Mouse (Mus musculus) liver, embryonic 14.5 days (tissue): ENCODE measurements around the gene Eppin. TPM values are rescaled to one million over a fixed set of nuclear protein-coding genes. Genes with fewer than 3 reads are reported as not detected.

ENCODE experiments used
- ATAC-seq: fragments of 200-750 bp; cut with Nextera tagmentation; 2 replicates; pipeline ENCODE4 v1.8.0; 2017; ENCODE audit warnings: moderate number of reproducible peaks, mild to moderate bottlenecking, moderate library complexity; ENCODE audit not compliant: insufficient read depth
- DNase-seq, 3 experiments: peaks; one replicate each; pipeline ENCODE4 v3.0.0-alpha.2; 2012 to 2013; ENCODE audit warnings: low read depth in 3 of 3, low spot score in 3 of 3
- H3K27ac ChIP-seq: fragments of 300-500 bp; sonication (generic); 2 replicates; pipeline ENCODE4 v1.5.1; 2014; ENCODE audit warnings: moderate library complexity, mild to moderate bottlenecking, control low read depth, inconsistent platforms
- H3K27me3 ChIP-seq: fragments of 300-500 bp; sonication (generic); 2 replicates; pipeline ENCODE4 v1.6.1; 2014; ENCODE audit warnings: mild to moderate bottlenecking, low read length, moderate library complexity; ENCODE audit not compliant: control insufficient read depth, insufficient read depth
- H3K36me3 ChIP-seq: fragments of 300-500 bp; sonication (generic); replicated peaks from 2 replicates; pipeline ENCODE4 v1.6.1; 2014; ENCODE audit warnings: low read depth; ENCODE audit not compliant: control insufficient read depth, insufficient read depth
- H3K4me1 ChIP-seq, 2 experiments: fragments of 200-500 bp in 1 of 2; fragments of 300-500 bp in 1 of 2; sonication (generic) in 1 of 2; replicated peaks; 2 replicates each; pipeline ENCODE4 v1.6.1; 2012 to 2014; ENCODE audit warnings: antibody characterized with exemption in 1 of 2, inconsistent platforms in 1 of 2, low read length in 1 of 2; ENCODE audit not compliant: control insufficient read depth in 2 of 2, insufficient read depth in 2 of 2
- H3K4me2 ChIP-seq: fragments of 300-500 bp; sonication (generic); 2 replicates; pipeline ENCODE4 v1.6.1; 2014; ENCODE audit warnings: low read depth, mild to moderate bottlenecking, control low read depth, moderate library complexity
- H3K4me3 ChIP-seq, 2 experiments: fragments of 200-500 bp in 1 of 2; fragments of 300-500 bp in 1 of 2; sonication (generic) in 1 of 2; 2 replicates each; pipeline ENCODE4 v1.5.1; 2012 to 2014; ENCODE audit warnings: low read depth in 2 of 2, low read length in 2 of 2, mild to moderate bottlenecking in 2 of 2, control low read depth in 1 of 2, inconsistent platforms in 1 of 2, moderate library complexity in 1 of 2; ENCODE audit not compliant: insufficient read depth in 1 of 2
- H3K9ac ChIP-seq: fragments of 300-500 bp; sonication (generic); replicated peaks from 2 replicates; pipeline ENCODE4 v1.6.1; 2014; ENCODE audit warnings: mild to moderate bottlenecking, control low read depth, moderate library complexity
- H3K9me3 ChIP-seq: fragments of 300-500 bp; sonication (generic); 2 replicates; pipeline ENCODE4 v1.6.1; 2016; ENCODE audit warnings: low read length, mixed read lengths; ENCODE audit not compliant: control insufficient read depth
- CTCF ChIP-seq: IDR thresholded peaks from 2 replicates; pipeline ENCODE4 v1.5.1; 2016; ENCODE audit warnings: antibody characterized with exemption, low read depth, control low read depth
- EP300 ChIP-seq: IDR thresholded peaks from 2 replicates; pipeline ENCODE4 v1.6.1; 2016; ENCODE audit warnings: antibody characterized with exemption, low read depth
- WGBS: fragments of 180-500 bp; shearing (Covaris S2); extraction: QIAGEN DNeasy Blood & Tissue Kit; methylation state at CpG from one replicate; pipeline ENCODE4 v1.1.7; 2014; ENCODE audit not compliant: insufficient replicate concordance; 5-methylcytosine and 5-hydroxymethylcytosine counted together
- polyA plus RNA-seq, 2 experiments: library from polyadenylated mRNA; depleted of rRNA in 1 of 2; stranded (reverse) in 1 of 2; unstranded in 1 of 2; fragments of >200 nt; fragmentation: Nextera tagmentation in 1 of 2; extraction: Ambion mirVana in 1 of 2; gene quantifications; 2 replicates each; pipeline versions ENCODE4 v1.2.1 to v1.2.3; 2012 to 2014

Gene Eppin
- polyA plus RNA-seq, 2 experiments = not detected

DNA sequence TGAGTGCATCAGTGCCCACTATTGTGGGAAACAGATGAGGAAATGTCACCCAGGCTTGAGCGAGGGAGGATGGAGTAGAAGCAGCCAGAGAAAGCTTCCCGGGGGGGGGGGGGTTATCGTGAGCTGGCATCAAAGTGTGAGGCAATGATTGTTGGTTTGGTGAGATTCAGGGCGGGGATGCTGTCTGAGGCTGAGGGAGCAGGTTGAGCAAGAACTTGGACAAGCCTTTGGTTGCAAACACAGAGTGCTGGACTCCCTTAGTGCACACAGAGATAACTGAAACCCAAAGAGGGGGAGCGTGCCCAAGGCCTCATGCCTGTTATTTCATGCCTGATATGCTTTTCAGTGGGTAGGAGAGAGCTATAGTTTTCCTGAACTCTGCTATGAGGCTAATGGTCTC, 25.9 kb downstream of the Eppin start:
- Histone ChIP-seq H3K4me3 (no peak overlapping the region), H3K4me2 (no peak overlapping the region), H3K27ac (no peak overlapping the region), H3K4me1 (no peaks in the 10 kb centered on the region), H3K27me3 (peaks cover 20% of the 10 kb centered on the region), H3K9me3 (no peaks in the 10 kb centered on the region), H3K9ac (no peak overlapping the region), H3K36me3 (no peaks in the 10 kb centered on the region)
- TF ChIP-seq CTCF (no peak), EP300 (no peak)
- 55% methylated on average over 5 of the region's 5 CpGs for WGBS
- DNase-seq (no peak), ATAC-seq (no peak)

DNA sequence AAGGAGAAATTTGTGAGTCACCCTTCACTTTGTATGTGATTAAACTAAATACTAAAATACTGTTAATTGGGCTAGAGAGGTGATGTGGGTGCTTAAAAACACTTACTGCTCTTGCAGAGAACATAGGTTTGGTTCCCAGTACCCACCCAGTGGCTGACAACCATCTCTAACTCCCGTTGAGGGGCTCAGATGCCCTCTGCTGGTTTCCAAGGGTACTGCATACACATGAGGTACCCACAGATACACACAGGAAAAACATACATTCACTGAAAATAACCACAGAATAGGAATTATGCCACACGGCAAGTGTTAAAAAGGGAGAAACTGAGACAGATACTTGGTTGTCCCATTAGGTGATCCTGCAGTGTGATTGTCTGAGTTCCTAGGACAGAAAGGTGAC, 26.4 kb downstream of the Eppin start:
- Histone ChIP-seq H3K4me3 (no peak overlapping the region), H3K4me1 (no peaks in the 10 kb centered on the region), H3K36me3 (no peaks in the 10 kb centered on the region), H3K9ac (no peak overlapping the region), H3K27ac (no peak overlapping the region), H3K9me3 (no peaks in the 10 kb centered on the region), H3K27me3 (peaks cover 20% of the 10 kb centered on the region), H3K4me2 (no peak overlapping the region)
- ATAC-seq (no peak), DNase-seq (no peak)
- TF ChIP-seq CTCF (peak; percentile 60), EP300 (no peak)
- WGBS = 53% methylated on average over 2 of the region's 2 CpGs

DNA sequence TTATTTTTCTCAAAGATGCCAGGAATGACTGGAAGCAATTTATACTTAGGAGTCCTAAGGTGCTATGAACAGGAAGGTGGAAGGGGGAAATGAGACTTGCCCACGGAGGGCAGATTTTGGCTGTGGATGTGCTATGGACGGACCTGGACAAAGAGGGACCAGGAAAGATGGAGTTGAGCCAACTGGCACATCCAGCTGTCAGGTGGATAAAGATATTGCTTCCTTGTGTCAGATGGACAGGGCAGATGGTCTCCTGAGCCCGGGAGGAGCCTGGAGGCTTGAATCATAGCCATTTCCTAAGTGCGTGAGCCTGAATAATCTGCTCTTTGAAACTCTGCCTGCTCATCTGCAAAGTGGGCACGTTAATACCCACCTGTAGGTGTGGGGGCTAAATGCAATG, 29.0 kb downstream of the Eppin start:
- TF ChIP-seq EP300 = no peak
- no peak for TF ChIP-seq CTCF
- 47% methylated on average over 5 of the region's 5 CpGs for WGBS
- no peak overlapping the region for H3K9ac ChIP-seq
- no peak overlapping the region for H3K4me3 ChIP-seq
- DNase-seq = no peak
- no peaks in the 10 kb centered on the region for H3K9me3 ChIP-seq
- H3K27ac ChIP-seq = no peak overlapping the region
- H3K36me3 ChIP-seq = no peaks in the 10 kb centered on the region
- H3K4me2 ChIP-seq = no peak overlapping the region
- H3K4me1 ChIP-seq = no peaks in the 10 kb centered on the region
- ATAC-seq = no peak
- H3K27me3 ChIP-seq = peaks cover 20% of the 10 kb centered on the region

DNA sequence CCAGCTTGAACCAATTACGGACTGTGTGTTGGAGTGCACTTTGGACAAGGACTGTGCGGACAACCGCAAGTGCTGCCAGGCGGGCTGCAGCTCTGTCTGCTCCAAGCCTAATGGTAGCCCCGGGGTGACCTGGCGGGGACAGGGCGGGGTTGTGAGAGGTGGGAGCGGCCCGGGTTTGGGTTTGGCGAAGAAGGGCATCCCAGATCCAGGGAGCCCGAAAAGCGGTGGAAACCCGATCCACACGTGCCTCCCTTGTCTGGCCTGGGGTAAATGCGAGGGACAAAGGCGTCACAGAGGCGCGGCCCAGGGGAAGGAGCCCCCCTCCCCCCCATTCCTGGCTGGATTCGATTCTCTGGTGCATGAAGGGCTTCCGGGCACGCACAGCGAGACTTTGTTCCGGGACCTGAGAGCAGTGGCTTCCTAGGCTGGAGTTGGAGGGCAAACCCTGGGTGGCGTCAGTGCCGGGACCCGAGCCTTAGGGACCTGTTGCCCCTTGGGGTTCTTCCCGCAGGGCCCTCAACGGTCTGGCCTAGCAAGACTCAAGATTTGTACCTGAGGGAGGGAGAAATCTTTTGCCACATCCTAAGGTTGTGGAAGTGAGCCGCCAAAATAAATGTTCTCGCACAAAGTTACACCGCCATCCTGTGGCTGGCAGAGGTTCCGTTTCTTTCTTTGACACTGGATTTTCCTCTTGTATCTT, 29.9 kb downstream of the Eppin start:
- Histone ChIP-seq H3K27ac (no peak overlapping the region), H3K27me3 (peaks cover 20% of the 10 kb centered on the region), H3K4me1 (peaks cover 0 to 5% of the 10 kb centered on the region in 2 experiments; a peak in 1 of 4 replicates), H3K4me2 (peak overlapping the region; percentile 55), H3K36me3 (no peaks in the 10 kb centered on the region), H3K9me3 (no peaks in the 10 kb centered on the region), H3K4me3 (peak overlapping the region; percentile 25 to 31; a peak in 3 of 4 replicates), H3K9ac (no peak overlapping the region)
- TF ChIP-seq EP300 = no peak
- peak; percentile 32; the same call in 1 of the 2 replicates for TF ChIP-seq CTCF
- ATAC-seq (no peak), DNase-seq (no peak)
- WGBS = under 1% methylated on average over 32 of the region's 32 CpGs

DNA sequence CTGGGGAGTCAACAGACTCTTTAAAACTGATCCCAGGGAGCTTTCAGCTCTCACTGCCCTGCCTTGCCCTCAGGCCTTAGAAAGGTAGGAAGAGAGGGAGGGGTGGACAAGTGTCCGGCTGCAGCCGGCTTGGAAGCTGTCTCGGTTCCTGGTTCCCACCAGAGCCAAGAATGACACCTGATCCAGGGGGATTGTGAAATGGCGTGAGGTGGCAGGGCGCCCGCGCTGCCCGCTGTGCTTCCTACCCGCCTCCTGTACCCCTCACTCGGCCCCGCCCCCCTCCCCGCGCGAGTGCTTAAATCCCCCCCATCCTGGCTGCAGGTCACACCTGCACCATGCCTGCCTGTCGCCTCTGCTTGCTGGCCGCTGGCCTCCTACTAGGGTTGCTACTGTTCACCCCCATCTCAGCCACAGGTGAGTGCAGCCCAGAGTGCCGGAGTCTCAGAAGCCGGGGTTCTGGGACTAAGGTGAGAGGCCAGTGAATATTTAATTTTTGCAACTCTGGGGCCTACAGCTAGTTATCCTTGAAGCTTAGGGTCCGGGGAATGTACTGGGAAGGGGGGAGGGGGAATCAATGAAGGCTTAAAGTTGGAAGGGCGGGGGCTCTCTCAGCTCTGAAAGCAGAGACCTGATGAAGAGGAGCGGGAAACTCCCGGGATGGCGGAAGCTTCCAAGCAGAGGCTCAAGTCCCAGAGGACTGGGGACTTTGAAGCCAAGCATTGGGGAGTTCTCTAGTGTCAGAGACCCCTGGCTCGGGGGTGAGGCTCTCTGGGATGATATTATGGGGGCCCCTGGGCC, 30.8 kb downstream of the Eppin start, which contains the start of gene Wfdc2:
Gene Wfdc2, plus strand, starts transcription at position 23 of the 798 bp plus-strand sequence.
- TF ChIP-seq EP300 = no peak
- TF ChIP-seq CTCF = no peak
- WGBS = 12% methylated on average over 24 of the region's 24 CpGs
- Histone ChIP-seq H3K27ac (no peak within 1 kb of the TSS), H3K9me3 (no peaks in the 10 kb centered on the region), H3K4me3 (peak within 1 kb of the TSS in 1 of 2 experiments; percentile 31; a peak in 2 of 4 replicates), H3K4me2 (peak within 1 kb of the TSS; percentile 55), H3K36me3 (no peaks in the 10 kb centered on the region), H3K27me3 (peaks cover 20% of the 10 kb centered on the region), H3K4me1 (peaks cover 0 to 5% of the 10 kb centered on the region in 2 experiments; a peak in 1 of 4 replicates), H3K9ac (no peak within 1 kb of the TSS)
- no peak for DNase-seq
- no peak for ATAC-seq
